15 mouse cellular contexts compared by ENCODE assay signal in the genomic region with DNA sequence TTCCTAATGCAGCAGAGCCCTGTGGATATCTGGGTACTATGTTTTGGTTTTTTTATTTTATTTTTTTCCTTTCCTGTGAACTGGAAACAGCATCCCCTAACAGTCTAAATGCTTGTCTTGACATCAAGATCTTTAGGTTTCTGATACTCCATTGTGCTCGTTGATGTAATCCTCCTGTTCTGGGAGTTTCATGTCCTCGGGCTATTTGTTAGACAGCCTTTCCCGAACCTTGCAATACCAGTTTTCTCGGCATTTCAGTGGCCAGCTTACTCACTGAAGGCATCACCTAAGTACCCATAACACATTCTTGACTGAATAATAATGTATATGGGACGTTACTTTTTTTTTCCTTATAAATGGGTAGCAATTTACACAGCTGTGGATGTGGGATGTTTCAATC.
"Had no signal": no experiment of that assay in that cellular context is flagged by ENCODE, and none has a peak within 500 bp of the region (broad histone marks: within the 10 kb centered on the region; RNA-seq: fewer than 3 reads in every experiment).

No protein-coding gene starts in this region.

- H3K4me1 ChIP-seq: liver, embryonic 13.5 days; stomach, embryonic 15.5 days had no signal

- H3K27ac ChIP-seq: kidney, postnatal 0 days; left cerebral cortex, adult 2 months; liver, embryonic 13.5 days; midbrain, embryonic 13.5 days; stomach, embryonic 15.5 days had no signal

- H3K9ac ChIP-seq: liver, embryonic 13.5 days; midbrain, embryonic 13.5 days; stomach, embryonic 15.5 days had no signal

- H3K36me3 ChIP-seq: liver, embryonic 13.5 days; midbrain, embryonic 13.5 days; stomach, embryonic 15.5 days had no signal

- H3K27me3 ChIP-seq: liver, embryonic 13.5 days; midbrain, embryonic 13.5 days; stomach, embryonic 15.5 days had no signal

- H3K4me3 ChIP-seq: left cerebral cortex, adult 2 months; liver, embryonic 13.5 days; midbrain, embryonic 13.5 days; stomach, embryonic 15.5 days had no signal

- H3K4me2 ChIP-seq: liver, embryonic 13.5 days; midbrain, embryonic 13.5 days; stomach, embryonic 15.5 days had no signal

- ATAC-seq: midbrain, embryonic 13.5 days had no signal

- H3K9me3 ChIP-seq: liver, embryonic 13.5 days; midbrain, embryonic 13.5 days; stomach, embryonic 15.5 days had no signal

- DNase-seq: kidney, adult 9 months; kidney, postnatal 36 days; layer of hippocampus, postnatal 36 days; liver, embryonic 13.5 days; lung, adult 2 months; lung, postnatal 14 days; lung, postnatal 4 days; retina, postnatal 1 day; right cerebral cortex, postnatal 25 days; spleen, adult 18-20 months; thymus, postnatal 25 days had no signal
